In the genomic region with DNA sequence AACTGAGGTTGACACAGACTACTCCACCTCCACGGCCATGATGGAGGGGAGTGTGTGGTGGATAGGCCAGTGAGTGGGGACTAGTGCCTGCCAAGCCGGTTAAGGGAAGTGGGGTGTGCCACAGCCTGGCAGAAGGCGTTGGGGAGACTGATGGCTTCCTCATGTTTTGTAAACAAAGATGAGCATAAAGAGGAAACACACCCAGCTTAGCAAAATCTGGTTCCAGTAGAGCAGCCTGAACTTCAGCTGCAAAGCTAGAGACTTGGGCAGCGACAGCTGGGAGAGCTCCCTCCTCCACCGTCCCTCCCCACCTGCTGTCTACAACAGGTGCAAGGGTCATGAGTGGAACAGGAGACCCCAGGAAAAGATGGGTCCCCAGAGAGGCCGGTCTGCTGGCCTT, we compare ENCODE assay signal across 8 mouse cellular contexts. TPM values are rescaled to one million over a fixed set of nuclear protein-coding genes. Genes with fewer than 3 reads are reported as not detected.
DNase-seq lines count a peak whose midpoint lies in the region; ATAC-seq and TF ChIP-seq lines count a peak whose summit lies in the region.

No protein-coding gene starts in this region.

- no peak for TF ChIP-seq CTCF in liver, postnatal 0 days (IDR thresholded peaks at IDR 0.05; ENCODE audit: low read depth)
- no peak for TF ChIP-seq CTCF in stomach, postnatal 0 days (IDR thresholded peaks at IDR 0.05; ENCODE audit: low read depth)

- no peak overlapping the region for H3K4me2 ChIP-seq in liver, postnatal 0 days (ENCODE audit: low read depth, low read length)
- no peak overlapping the region for H3K4me2 ChIP-seq in stomach, postnatal 0 days (replicated peaks; ENCODE audit: low read depth)

- H3K27me3 ChIP-seq in liver, postnatal 0 days (ENCODE audit: insufficient read depth, low read length) = no peaks in the 10 kb centered on the region
- no peaks in the 10 kb centered on the region for H3K27me3 ChIP-seq in stomach, postnatal 0 days (ENCODE audit: control insufficient read depth, insufficient read depth, low read length)

- peak; percentile 23 for DNase-seq in adrenal gland, adult 2 months
- DNase-seq in adrenal gland, postnatal 14 days = no peak
- peak; percentile 52 for DNase-seq in thymus, postnatal 0 days (ENCODE audit: low spot score)
- no peak for DNase-seq in thymus, adult 18-20 months
- peak; percentile 49 for DNase-seq in liver, postnatal 0 days
- no peak for DNase-seq in stomach, postnatal 0 days (ENCODE audit: low spot score)
- DNase-seq in frontal cortex, postnatal 14 days (ENCODE audit: low spot score in 2 of 2) = no peak
- DNase-seq in left cerebral cortex, adult 9 months (ENCODE audit: low spot score in 2 of 2) = no peak

- peak; percentile 24 for ATAC-seq in liver, postnatal 0 days
- no peak for ATAC-seq in stomach, postnatal 0 days (ENCODE audit: low FRiP score, low TSS enrichment)

- H3K27ac ChIP-seq in liver, postnatal 0 days (ENCODE audit: low read depth) = peak overlapping the region; percentile 80
- H3K27ac ChIP-seq in stomach, postnatal 0 days (replicated peaks) = peak overlapping the region; percentile 84

- H3K9ac ChIP-seq in liver, postnatal 0 days (replicated peaks) = no peak overlapping the region
- H3K9ac ChIP-seq in stomach, postnatal 0 days (ENCODE audit: low read length) = no peak overlapping the region

- 48% methylated on average over 6 of the region's 6 CpGs for WGBS in liver, postnatal 0 days (ENCODE audit: insufficient replicate concordance)
- 38% methylated on average over 6 of the region's 6 CpGs for WGBS in stomach, postnatal 0 days

- H3K36me3 ChIP-seq in liver, postnatal 0 days (replicated peaks; ENCODE audit: insufficient read depth, low read length) = peaks cover 5% of the 10 kb centered on the region; the same call in 1 of the 2 replicates
- H3K36me3 ChIP-seq in stomach, postnatal 0 days (ENCODE audit: control insufficient read depth, insufficient read depth, low read length) = no peaks in the 10 kb centered on the region; the same call in 1 of the 2 replicates

- H3K4me1 ChIP-seq in liver, postnatal 0 days (ENCODE audit: insufficient read depth) = peaks cover 32% of the 10 kb centered on the region
- peaks cover 15% of the 10 kb centered on the region for H3K4me1 ChIP-seq in stomach, postnatal 0 days (replicated peaks; ENCODE audit: control insufficient read depth, insufficient read depth)

- TF ChIP-seq EP300 in liver, postnatal 0 days (IDR thresholded peaks at IDR 0.05; ENCODE audit: low read depth) = no peak
- no peak for TF ChIP-seq EP300 in stomach, postnatal 0 days (optimal IDR thresholded peaks at IDR 0.05)

- no peak overlapping the region for H3K4me3 ChIP-seq in liver, postnatal 0 days (ENCODE audit: low read depth, low read length)
- no peak overlapping the region for H3K4me3 ChIP-seq in stomach, postnatal 0 days (ENCODE audit: low read depth, low read length)

- H3K9me3 ChIP-seq in liver, postnatal 0 days (ENCODE audit: low read length) = no peaks in the 10 kb centered on the region
- H3K9me3 ChIP-seq in stomach, postnatal 0 days (ENCODE audit: control insufficient read depth, low read length) = no peaks in the 10 kb centered on the region

RNA-seq across cellular contexts. Expression of a gene that starts 15.5 kb away (rescaled TPM):
- 10 to 100 TPM in 1 of 2 experiments, 1 to 10 TPM in 1; 8.9 to 15.9 TPM for total RNA-seq in adrenal gland, adult 2 months (2021)
- 29.6 and 31.1 TPM in 2 replicates for polyA plus RNA-seq in adrenal gland, adult 2 months (2012; rRNA removed)
- total RNA-seq in adrenal gland, postnatal 14 days (2021) = 14.4 and 26.8 TPM in 2 replicates
- polyA plus RNA-seq in thymus, postnatal 0 days (2015; fragmentation: Nextera tagmentation; extraction: Ambion mirVana) = 10.0 and 10.6 TPM in 2 replicates
- 1.3 TPM in 2 replicates for polyA plus RNA-seq in liver, postnatal 0 days (2015; fragmentation: Nextera tagmentation; extraction: Ambion mirVana)
- 2.3 and 2.8 TPM in 2 replicates for polyA plus RNA-seq in stomach, postnatal 0 days (2015; fragmentation: Nextera tagmentation; extraction: Ambion mirVana)

RNA-seq across cellular contexts. Expression of a gene that starts 54.5 kb away (rescaled TPM):
- 100 to 1,000 TPM; 181 to 246 TPM for total RNA-seq in adrenal gland, adult 2 months (2021)
- 45.7 and 48.2 TPM in 2 replicates for polyA plus RNA-seq in adrenal gland, adult 2 months (2012; rRNA removed)
- total RNA-seq in adrenal gland, postnatal 14 days (2021) = 140 and 142 TPM in 2 replicates
- polyA plus RNA-seq in thymus, postnatal 0 days (2015; fragmentation: Nextera tagmentation; extraction: Ambion mirVana) = 372 and 403 TPM in 2 replicates
- 101 and 107 TPM in 2 replicates for polyA plus RNA-seq in liver, postnatal 0 days (2015; fragmentation: Nextera tagmentation; extraction: Ambion mirVana)
- polyA plus RNA-seq in stomach, postnatal 0 days (2015; fragmentation: Nextera tagmentation; extraction: Ambion mirVana) = 175 and 180 TPM in 2 replicates

Comparison
In these comparisons a context has a peak if more than half of its experiments do, and no peak if none do; other contexts are left out.
1. DNase-seq: peak in adrenal gland, adult 2 months (single experiment), thymus, postnatal 0 days (single experiment) and liver, postnatal 0 days (single experiment); none in adrenal gland, postnatal 14 days (single experiment), thymus, adult 18-20 months (0 of 2), stomach, postnatal 0 days (single experiment), frontal cortex, postnatal 14 days (0 of 2) and left cerebral cortex, adult 9 months (0 of 2).